Mouse (Mus musculus) embryonic fibroblast, embryonic 13.5 days (primary cell): ENCODE results near the gene Liph.

Experiments used
- CTCF ChIP-seq: IDR thresholded peaks from 2 replicates; pipeline ENCODE4 v1.5.1; 2011; ENCODE audit warnings: mild to moderate bottlenecking, control low read depth, low read length, moderate library complexity, borderline replicate concordance; ENCODE audit not compliant: insufficient read depth
- POLR2A ChIP-seq: IDR thresholded peaks from 2 replicates; pipeline ENCODE4 v1.6.1; 2011; ENCODE audit warnings: low read depth, mild to moderate bottlenecking, control low read depth, low read length, moderate library complexity

DNA sequence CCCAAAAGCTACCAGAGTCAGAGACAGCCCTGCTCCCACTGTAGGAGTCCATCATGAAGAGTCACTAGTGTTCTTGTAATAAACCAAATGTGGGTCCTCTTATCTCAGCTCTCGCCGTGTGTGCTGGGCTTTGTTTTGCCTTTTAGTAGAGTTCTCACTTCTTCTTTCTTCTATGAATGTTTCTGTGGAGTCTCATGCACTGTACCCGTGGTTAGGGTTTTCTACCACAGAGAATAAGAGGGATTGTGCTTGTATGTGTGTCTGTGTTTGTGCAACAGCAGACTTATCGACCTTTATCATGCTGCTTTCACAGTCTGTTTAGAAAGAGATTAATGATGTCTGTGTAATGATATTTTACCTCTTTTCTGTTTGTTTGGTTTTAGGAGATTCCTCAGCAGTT is 48.4 kb upstream of the Liph start:
- TF ChIP-seq CTCF (no peak), POLR2A (no peak)
